Mouse (Mus musculus): Measurements from ENCODE around the gene Psip1. TPM values are rescaled to one million over a fixed set of nuclear protein-coding genes. Genes with fewer than 3 reads are reported as not detected.
"Not testable (repeated sequence)": the region's sequence is repeated elsewhere in the genome, so short reads cannot be mapped to it uniquely, and the experiment has no call there.

The Psip1 gene
- 18.4 and 25.6 TPM in 2 replicates for polyA plus RNA-seq (2012; ENCODE audit: insufficient read depth, low replicate concordance)

- Histone ChIP-seq H3K9me3 (no peaks in the 10 kb centered on the region), H3K27me3 (replicated peaks) (no peaks in the 10 kb centered on the region), H3K4me3 (replicated peaks) (peak within 1 kb of the TSS; percentile 94), H3K4me1 (peaks cover 19% of the 10 kb centered on the region), H3K36me3 (replicated peaks; ENCODE audit: low read length) (peaks cover 31% of the 10 kb centered on the region)
- no peak for TF ChIP-seq GATA1 (IDR thresholded peaks at IDR 0.05; ENCODE audit: borderline replicate concordance, low read length)
- no peak for TF ChIP-seq FLI1 (IDR thresholded peaks at IDR 0.05; ENCODE audit: low read length)
Measured at GRCm38 (mm10) chr4:83486117-83486901, at the start of gene Psip1. TSS of gene Psip1 (minus strand) at chr4:83486459.

- no peak overlapping the region for H3K4me3 ChIP-seq (replicated peaks)
- no peak for TF ChIP-seq GATA1 (IDR thresholded peaks at IDR 0.05; ENCODE audit: borderline replicate concordance, low read length)
- no peak for TF ChIP-seq FLI1 (IDR thresholded peaks at IDR 0.05; ENCODE audit: low read length)
- no peaks in the 10 kb centered on the region for H3K9me3 ChIP-seq
- no peaks in the 10 kb centered on the region for H3K27me3 ChIP-seq (replicated peaks)
- peaks cover 5% of the 10 kb centered on the region for H3K36me3 ChIP-seq (replicated peaks; ENCODE audit: low read length)
- H3K4me1 ChIP-seq = no peaks in the 10 kb centered on the region
Measured at GRCm38 (mm10) chr4:83534024-83534423, 47.8 kb upstream of the Psip1 start.

GRCm38 (mm10) chr4:83533168-83533911 is 47.1 kb upstream of the Psip1 start:
- no peaks in the 10 kb centered on the region for H3K9me3 ChIP-seq
- no peaks in the 10 kb centered on the region for H3K4me1 ChIP-seq
- no peak overlapping the region for H3K4me3 ChIP-seq (replicated peaks)
- peaks cover 5% of the 10 kb centered on the region for H3K36me3 ChIP-seq (replicated peaks; ENCODE audit: low read length)
- TF ChIP-seq FLI1 (IDR thresholded peaks at IDR 0.05; ENCODE audit: low read length) (no peak), GATA1 (IDR thresholded peaks at IDR 0.05; ENCODE audit: borderline replicate concordance, low read length) (no peak)
- no peaks in the 10 kb centered on the region for H3K27me3 ChIP-seq (replicated peaks)

- H3K27me3 ChIP-seq (replicated peaks); H3K9me3 ChIP-seq; H3K4me3 ChIP-seq (replicated peaks); H3K36me3 ChIP-seq (replicated peaks; ENCODE audit: low read length): not testable (repeated sequence)
- peaks cover 11% of the 10 kb centered on the region; the same call in 1 of the 2 replicates for H3K4me1 ChIP-seq
Measured at GRCm38 (mm10) chr4:83530060-83530459, 43.8 kb upstream of the Psip1 start.

GRCm38 (mm10) chr4:83527921-83528320 is 41.7 kb upstream of the Psip1 start:
- TF ChIP-seq FLI1 (IDR thresholded peaks at IDR 0.05; ENCODE audit: low read length) (no peak), GATA1 (IDR thresholded peaks at IDR 0.05; ENCODE audit: borderline replicate concordance, low read length) (no peak)
- Histone ChIP-seq H3K4me3 (replicated peaks) (no peak overlapping the region), H3K9me3 (no peaks in the 10 kb centered on the region), H3K27me3 (replicated peaks) (no peaks in the 10 kb centered on the region), H3K36me3 (replicated peaks; ENCODE audit: low read length) (peaks cover 5% of the 10 kb centered on the region), H3K4me1 (peaks cover 18% of the 10 kb centered on the region; the same call in 1 of the 2 replicates)

GRCm38 (mm10) chr4:83526988-83527334 is 40.7 kb upstream of the Psip1 start:
- H3K27me3 ChIP-seq (replicated peaks) = no peaks in the 10 kb centered on the region
- H3K9me3 ChIP-seq = no peaks in the 10 kb centered on the region
- peaks cover 5% of the 10 kb centered on the region for H3K36me3 ChIP-seq (replicated peaks; ENCODE audit: low read length)
- TF ChIP-seq GATA1 (IDR thresholded peaks at IDR 0.05; ENCODE audit: borderline replicate concordance, low read length) = no peak
- no peak for TF ChIP-seq FLI1 (IDR thresholded peaks at IDR 0.05; ENCODE audit: low read length)
- peaks cover 21% of the 10 kb centered on the region for H3K4me1 ChIP-seq
- no peak overlapping the region for H3K4me3 ChIP-seq (replicated peaks)

- Histone ChIP-seq H3K4me3 (replicated peaks) (peak overlapping the region; percentile 93), H3K9me3 (no peaks in the 10 kb centered on the region), H3K27me3 (replicated peaks) (no peaks in the 10 kb centered on the region), H3K4me1 (peaks cover 26% of the 10 kb centered on the region), H3K36me3 (replicated peaks; ENCODE audit: low read length) (peaks cover 5% of the 10 kb centered on the region)
- TF ChIP-seq FLI1 (IDR thresholded peaks at IDR 0.05; ENCODE audit: low read length) (no peak), GATA1 (IDR thresholded peaks at IDR 0.05; ENCODE audit: borderline replicate concordance, low read length) (no peak)
Measured at GRCm38 (mm10) chr4:83526270-83526987, 40.2 kb upstream of the Psip1 start.

GRCm38 (mm10) chr4:83525690-83526055 is 39.4 kb upstream of the Psip1 start:
- no peak for TF ChIP-seq FLI1 (IDR thresholded peaks at IDR 0.05; ENCODE audit: low read length)
- no peak for TF ChIP-seq GATA1 (IDR thresholded peaks at IDR 0.05; ENCODE audit: borderline replicate concordance, low read length)
- no peaks in the 10 kb centered on the region for H3K27me3 ChIP-seq (replicated peaks)
- H3K9me3 ChIP-seq = no peaks in the 10 kb centered on the region
- H3K36me3 ChIP-seq (replicated peaks; ENCODE audit: low read length) = no peaks in the 10 kb centered on the region
- peak overlapping the region; percentile 93 for H3K4me3 ChIP-seq (replicated peaks)
- H3K4me1 ChIP-seq = peaks cover 28% of the 10 kb centered on the region

- Histone ChIP-seq H3K9me3 (no peaks in the 10 kb centered on the region), H3K36me3 (replicated peaks; ENCODE audit: low read length) (no peaks in the 10 kb centered on the region)
- TF ChIP-seq FLI1 (IDR thresholded peaks at IDR 0.05; ENCODE audit: low read length) (no peak), GATA1 (IDR thresholded peaks at IDR 0.05; ENCODE audit: borderline replicate concordance, low read length) (no peak)
Measured at GRCm38 (mm10) chr4:83524843-83525689, 38.8 kb upstream of the Psip1 start, which contains the start of gene Ccdc171. TSS of gene Ccdc171 (plus strand) at chr4:83525545.

More at GRCm38 (mm10) chr4:83524843-83525689, 38.8 kb upstream of the Psip1 start, which contains the start of gene Ccdc171:
- Histone ChIP-seq H3K4me3 (replicated peaks) (peak within 1 kb of the TSS; percentile 93), H3K4me1 (peaks cover 28% of the 10 kb centered on the region), H3K27me3 (replicated peaks) (no peaks in the 10 kb centered on the region)
